Mouse (Mus musculus): Measurements from ENCODE around the gene Cers6.

Cers6 gene

GRCm38 (mm10) chr2:68917524-68917923 lies 56.3 kb downstream of the Cers6 start:
- DNase-seq (ENCODE audit: low read depth): no peak

GRCm38 (mm10) chr2:68924344-68924743 lies 63.1 kb downstream of the Cers6 start:
- no peak for DNase-seq (ENCODE audit: low read depth)

GRCm38 (mm10) chr2:68925542-68925941 lies 64.3 kb downstream of the Cers6 start:
- peak; percentile 59 for DNase-seq (ENCODE audit: low read depth)

- no peak for DNase-seq (ENCODE audit: low read depth)
Observed at GRCm38 (mm10) chr2:68926913-68927790, 65.9 kb downstream of the Cers6 start.

GRCm38 (mm10) chr2:68932240-68932639 lies 71.0 kb downstream of the Cers6 start:
- DNase-seq (ENCODE audit: low read depth): no peak

- DNase-seq (ENCODE audit: low read depth): no peak
Observed at GRCm38 (mm10) chr2:68932656-68933055, 71.4 kb downstream of the Cers6 start.

- no peak for DNase-seq (ENCODE audit: low read depth)
Observed at GRCm38 (mm10) chr2:68934651-68935050, 73.4 kb downstream of the Cers6 start.

- peak; percentile 14 for DNase-seq (ENCODE audit: low read depth)
Observed at GRCm38 (mm10) chr2:68935721-68936294, 74.6 kb downstream of the Cers6 start.

- no peak for DNase-seq (ENCODE audit: low read depth)
Observed at GRCm38 (mm10) chr2:68936773-68937172, 75.5 kb downstream of the Cers6 start.

- DNase-seq (ENCODE audit: low read depth): no peak
Observed at GRCm38 (mm10) chr2:68937833-68938232, 76.6 kb downstream of the Cers6 start.

GRCm38 (mm10) chr2:68944898-68945297 lies 83.7 kb downstream of the Cers6 start:
- peak; percentile 57 for DNase-seq (ENCODE audit: low read depth)

GRCm38 (mm10) chr2:68945976-68946375 lies 84.7 kb downstream of the Cers6 start:
- DNase-seq (ENCODE audit: low read depth): no peak

GRCm38 (mm10) chr2:68946819-68947218 lies 85.6 kb downstream of the Cers6 start:
- DNase-seq (ENCODE audit: low read depth): no peak

- no peak for DNase-seq (ENCODE audit: low read depth)
Observed at GRCm38 (mm10) chr2:68949137-68949536, 87.9 kb downstream of the Cers6 start.

- no peak for DNase-seq (ENCODE audit: low read depth)
Observed at GRCm38 (mm10) chr2:68949728-68950127, 88.5 kb downstream of the Cers6 start.

- no peak for DNase-seq (ENCODE audit: low read depth)
Observed at GRCm38 (mm10) chr2:68951706-68952105, 90.5 kb downstream of the Cers6 start.

- DNase-seq (ENCODE audit: low read depth): no peak
Observed at GRCm38 (mm10) chr2:68953688-68954087, 92.4 kb downstream of the Cers6 start.

- DNase-seq (ENCODE audit: low read depth): no peak
Observed at GRCm38 (mm10) chr2:68955496-68955895, 94.3 kb downstream of the Cers6 start.

GRCm38 (mm10) chr2:68956146-68956545 lies 94.9 kb downstream of the Cers6 start:
- DNase-seq (ENCODE audit: low read depth): no peak

- no peak for DNase-seq (ENCODE audit: low read depth)
Observed at GRCm38 (mm10) chr2:68957831-68958230, 96.6 kb downstream of the Cers6 start.

GRCm38 (mm10) chr2:68959573-68959972 lies 98.3 kb downstream of the Cers6 start:
- DNase-seq (ENCODE audit: low read depth): no peak

GRCm38 (mm10) chr2:68960060-68960459 lies 98.8 kb downstream of the Cers6 start:
- no peak for DNase-seq (ENCODE audit: low read depth)

- no peak for DNase-seq (ENCODE audit: low read depth)
Observed at GRCm38 (mm10) chr2:68960620-68961019, 99.4 kb downstream of the Cers6 start.

- no peak for DNase-seq (ENCODE audit: low read depth)
Observed at GRCm38 (mm10) chr2:68966360-68966759, 105.1 kb downstream of the Cers6 start.

Measured in NIH3T3 (cell line).